Mouse (Mus musculus) cerebellum, adult (tissue): ENCODE results near the gene Rxylt1.

Experiments used
- ATAC-seq: cut with Nextera tagmentation; 2 replicates; pipeline ENCODE4 v1.9.2; 2017; ENCODE audit warnings: mild to moderate bottlenecking, moderate library complexity, mixed read lengths; ENCODE audit not compliant: insufficient number of reproducible peaks, low FRiP score, low TSS enrichment

The Rxylt1 gene

GRCm38 (mm10) chr10:122046511-122046903 is 50.7 kb downstream of the Rxylt1 start:
- ATAC-seq, result no peak

DNA sequence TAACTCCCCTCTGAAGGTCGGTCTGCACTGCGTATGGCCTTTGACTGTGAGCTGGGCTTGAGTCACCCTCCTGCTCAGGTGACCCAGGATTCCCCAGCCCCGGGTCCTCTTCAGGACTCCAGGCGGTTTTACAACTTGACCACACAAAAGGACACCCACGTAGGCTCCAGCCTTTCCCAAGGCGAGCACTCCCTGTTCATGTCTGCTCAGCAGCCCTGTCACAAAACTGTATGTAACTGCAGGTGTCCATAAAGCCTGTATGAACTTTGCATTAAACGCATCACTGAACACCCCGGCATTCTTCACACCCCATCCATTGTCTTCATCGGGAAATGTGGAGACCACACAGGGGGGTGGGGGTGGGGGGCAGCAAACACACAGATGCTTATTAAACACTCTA is 51.2 kb downstream of the Rxylt1 start:
- no peak for ATAC-seq

DNA sequence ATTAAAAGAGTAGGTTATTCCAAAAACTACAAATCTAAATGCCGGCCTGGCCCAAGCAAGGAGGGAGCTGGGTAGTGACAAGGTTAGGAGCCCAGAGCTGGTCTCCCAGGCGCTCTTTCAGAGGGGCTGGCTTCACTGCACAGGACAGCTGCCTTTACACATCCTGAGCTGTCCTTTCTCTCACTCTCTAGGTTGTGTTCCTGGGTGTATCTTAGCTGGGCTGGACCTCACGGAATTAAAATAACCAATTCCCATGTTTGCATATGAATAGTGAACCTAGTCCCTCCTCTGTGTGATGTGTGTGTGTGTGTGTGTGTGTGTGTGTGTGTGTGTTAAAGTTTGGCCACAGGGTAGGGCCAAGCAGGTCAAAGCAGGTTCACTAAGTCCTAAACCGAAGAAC is 52.2 kb downstream of the Rxylt1 start:
- no peak for ATAC-seq

- ATAC-seq, result no peak
Measured at GRCm38 (mm10) chr10:122040372-122040771, 56.8 kb downstream of the Rxylt1 start.

DNA sequence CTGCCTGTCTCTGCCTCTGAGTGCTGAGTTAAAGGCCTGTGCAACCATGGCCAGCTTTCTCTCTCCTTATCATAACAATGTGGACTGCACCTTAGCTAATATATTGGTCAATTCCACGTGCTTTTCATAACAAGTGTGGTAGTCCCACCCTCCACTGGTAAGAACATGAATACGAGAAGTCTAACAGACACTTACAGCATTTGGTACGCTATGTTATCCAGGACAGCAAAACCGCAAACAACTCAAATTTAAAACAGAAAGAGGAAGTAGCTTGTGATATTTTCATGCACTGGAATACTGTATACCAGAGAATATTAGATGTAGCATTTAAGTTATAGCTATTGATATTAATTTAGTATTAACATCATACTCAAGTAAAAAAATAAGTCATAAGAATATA is 57.6 kb downstream of the Rxylt1 start:
- no peak for ATAC-seq

DNA sequence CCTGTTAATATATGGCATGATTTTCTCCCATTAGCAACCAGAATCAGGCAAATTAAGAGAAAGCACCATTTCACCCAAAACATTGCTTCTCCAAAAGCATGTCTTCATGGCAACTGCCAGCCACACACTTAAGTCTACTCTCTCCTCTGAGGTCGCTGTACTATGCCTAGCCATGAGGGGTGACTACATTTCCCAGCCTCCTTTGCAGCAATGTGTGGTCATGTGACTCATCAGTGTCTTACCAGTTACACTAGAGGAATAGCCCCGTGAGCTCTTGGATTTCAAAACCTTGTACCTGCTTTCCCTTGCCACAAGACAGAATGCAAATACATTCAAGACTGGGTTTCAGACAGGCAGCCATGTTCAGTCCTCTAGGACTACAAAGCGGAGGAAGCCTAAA is 58.6 kb downstream of the Rxylt1 start:
- no peak; the same call in 1 of the 2 replicates for ATAC-seq

DNA sequence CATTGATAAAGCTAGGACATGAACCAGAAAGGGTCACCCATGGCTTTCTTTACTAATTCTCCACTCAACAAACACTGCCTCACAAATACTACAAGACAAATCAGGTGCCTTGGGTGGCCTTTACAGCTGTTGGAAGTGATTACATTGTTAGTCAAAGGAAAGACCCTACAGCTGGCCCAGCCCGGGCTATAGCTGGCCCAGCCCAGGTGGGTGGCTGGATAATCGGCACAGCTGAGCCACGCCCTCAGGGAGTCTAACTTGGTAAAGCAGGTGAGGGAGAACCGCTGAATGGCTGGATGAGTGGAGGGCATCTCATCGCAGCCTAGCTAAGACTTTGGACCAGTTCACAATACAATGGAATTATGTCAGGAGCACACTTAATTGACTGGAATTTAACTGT is 63.9 kb downstream of the Rxylt1 start:
- ATAC-seq, result no peak

DNA sequence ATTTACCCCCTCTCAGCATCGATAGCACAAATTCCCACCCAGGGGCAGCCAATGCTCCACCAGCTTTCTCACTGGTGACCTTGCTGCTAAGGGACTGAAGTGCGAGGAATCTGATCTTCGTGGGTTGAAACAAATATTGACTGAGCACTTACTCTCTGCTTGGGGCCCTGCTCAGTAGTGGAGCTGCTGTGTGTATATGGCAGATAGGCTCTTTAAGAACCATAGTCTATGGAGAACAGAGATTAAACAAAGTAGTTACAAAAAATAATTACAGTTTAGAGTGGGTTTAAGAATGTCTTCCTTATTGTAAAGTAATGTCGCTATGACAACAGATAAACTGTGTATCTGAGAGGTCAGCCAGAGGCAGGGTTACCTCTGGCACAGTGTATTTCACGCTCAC is 66.8 kb downstream of the Rxylt1 start:
- no peak for ATAC-seq

- ATAC-seq, result no peak
Measured at GRCm38 (mm10) chr10:122029738-122030137, 67.4 kb downstream of the Rxylt1 start.
